Mouse (Mus musculus) CD4-positive, CD25-positive, alpha-beta regulatory T cell, adult 2 months (primary cell): Measurements from ENCODE around the gene Rgs3.
A peak's percentile ranks its signal among the peaks of the same experiment; 100 is the strongest.

Source experiments
- DNase-seq: peaks from one replicate; pipeline ENCODE4 v3.0.0-alpha.2; 2012; ENCODE audit warnings: low read depth, low spot score

Gene Rgs3

GRCm38 (mm10) chr4:62685268-62685667 lies 125.6 kb downstream of the Rgs3 start:
- DNase-seq = peak; percentile 80

- peak; percentile 25 for DNase-seq
These were observed 127.1 kb downstream of the Rgs3 start for GRCm38 (mm10) chr4:62686769-62687168.

GRCm38 (mm10) chr4:62688142-62688541 lies 128.5 kb downstream of the Rgs3 start:
- no peak for DNase-seq

GRCm38 (mm10) chr4:62690997-62691396 lies 131.3 kb downstream of the Rgs3 start:
- DNase-seq = no peak

- DNase-seq = no peak
These were observed 132.0 kb downstream of the Rgs3 start for GRCm38 (mm10) chr4:62691625-62692024.

GRCm38 (mm10) chr4:62693839-62694238 lies 134.2 kb downstream of the Rgs3 start:
- DNase-seq = peak; percentile 66

- no peak for DNase-seq
These were observed 135.2 kb downstream of the Rgs3 start for GRCm38 (mm10) chr4:62694703-62695439.

- peak; percentile 41 for DNase-seq
These were observed 135.9 kb downstream of the Rgs3 start for GRCm38 (mm10) chr4:62695523-62695922.

GRCm38 (mm10) chr4:62695946-62696345 lies 136.3 kb downstream of the Rgs3 start:
- peak; percentile 86 for DNase-seq

- no peak for DNase-seq
These were observed 137.2 kb downstream of the Rgs3 start for GRCm38 (mm10) chr4:62696699-62697404.

GRCm38 (mm10) chr4:62697469-62697868 lies 137.8 kb downstream of the Rgs3 start:
- peak; percentile 82 for DNase-seq

GRCm38 (mm10) chr4:62698521-62698920 lies 138.9 kb downstream of the Rgs3 start:
- DNase-seq = no peak

- no peak for DNase-seq
These were observed 139.7 kb downstream of the Rgs3 start for GRCm38 (mm10) chr4:62699191-62699812.

GRCm38 (mm10) chr4:62700426-62700825 lies 140.8 kb downstream of the Rgs3 start:
- no peak for DNase-seq

GRCm38 (mm10) chr4:62703151-62703550 lies 143.5 kb downstream of the Rgs3 start:
- no peak for DNase-seq

GRCm38 (mm10) chr4:62704204-62704603 lies 144.6 kb downstream of the Rgs3 start:
- no peak for DNase-seq

GRCm38 (mm10) chr4:62705013-62705412 lies 145.4 kb downstream of the Rgs3 start:
- no peak for DNase-seq

GRCm38 (mm10) chr4:62705749-62706148 lies 146.1 kb downstream of the Rgs3 start:
- DNase-seq = no peak

- no peak for DNase-seq
These were observed 148.4 kb downstream of the Rgs3 start for GRCm38 (mm10) chr4:62708084-62708483.

GRCm38 (mm10) chr4:62708994-62709393 lies 149.3 kb downstream of the Rgs3 start:
- DNase-seq = no peak

GRCm38 (mm10) chr4:62709448-62709847 lies 149.8 kb downstream of the Rgs3 start:
- no peak for DNase-seq

GRCm38 (mm10) chr4:62711159-62711558 lies 151.5 kb downstream of the Rgs3 start:
- DNase-seq = no peak

- no peak for DNase-seq
These were observed 151.9 kb downstream of the Rgs3 start for GRCm38 (mm10) chr4:62711582-62711981.
